Mouse (Mus musculus): ENCODE data around the gene Tmem135. TPM values are rescaled to one million over a fixed set of nuclear protein-coding genes. Genes with fewer than 3 reads are reported as not detected.

Gene Tmem135
- total and polyA plus RNA-seq, 2 experiments from 2014 or later = 31.4 to 33.5 TPM

DNA sequence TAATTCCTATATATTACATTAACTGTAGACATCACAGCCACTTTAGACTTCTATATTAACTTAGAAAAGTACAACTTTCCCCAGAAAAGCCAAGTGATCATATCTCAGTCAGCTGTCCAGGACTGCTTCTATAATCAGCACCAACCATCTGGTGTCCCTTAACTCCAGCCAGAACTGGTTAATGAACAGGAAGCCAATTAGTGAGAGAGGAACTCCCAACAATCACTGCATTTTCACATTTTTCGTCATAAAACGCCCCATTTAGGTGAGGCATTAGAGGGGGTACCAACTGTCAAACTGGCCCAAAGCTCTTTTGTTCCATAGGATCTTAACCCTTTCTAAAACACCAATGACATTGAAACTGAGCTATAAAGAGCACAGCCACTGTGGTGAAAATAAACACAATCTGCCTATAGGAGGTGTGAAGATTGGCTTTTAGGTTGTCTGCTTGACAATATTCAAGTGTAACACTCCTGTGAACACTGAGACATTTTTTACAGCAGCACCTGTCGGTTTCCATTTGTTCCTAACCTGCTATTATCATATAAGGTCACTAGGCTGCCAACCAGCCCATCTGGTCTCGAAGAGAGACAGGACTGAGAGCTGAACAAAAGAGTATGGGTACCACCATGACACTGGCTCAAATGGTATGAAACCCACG is 263.3 kb downstream of the Tmem135 start:
- ATAC-seq = no peak; the same call in 1 of the 2 replicates
- peak; percentile 24 for DNase-seq (ENCODE audit: low spot score)
- 78% methylated on average over 5 of the region's 5 CpGs for WGBS

DNA sequence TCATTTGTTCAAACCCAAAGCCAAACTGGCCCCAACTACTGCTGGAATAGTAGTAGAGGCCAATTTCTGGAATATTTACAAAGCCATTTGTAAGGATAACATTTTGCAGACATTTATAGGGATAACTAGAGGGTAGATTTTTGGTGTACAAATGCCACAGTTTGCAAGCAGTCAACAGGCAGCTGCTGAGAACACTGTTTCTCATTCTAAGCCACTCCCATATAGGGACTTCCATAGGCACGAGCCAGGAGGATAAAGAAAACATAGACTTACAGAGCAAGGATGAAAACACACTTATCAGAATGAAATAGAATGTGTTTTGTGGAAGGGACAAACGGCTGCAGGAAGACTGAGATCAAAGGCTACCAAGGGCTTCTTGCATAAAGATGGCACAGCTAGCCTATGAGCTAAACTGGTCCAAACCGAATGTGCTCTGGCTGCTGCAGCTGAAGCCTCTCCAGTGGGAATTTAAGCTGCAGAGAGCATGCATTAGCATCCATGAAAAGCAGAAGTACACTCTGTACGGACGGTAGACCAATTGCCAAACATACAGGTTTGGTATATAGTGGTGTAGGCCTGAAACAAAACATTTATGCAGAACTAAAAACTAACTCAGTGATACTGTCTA is 269.0 kb downstream of the Tmem135 start:
- no peak overlapping the region for H3K4me2 ChIP-seq (ENCODE audit: low read depth, low read length)
- ATAC-seq (no peak), DNase-seq (ENCODE audit: low spot score) (no peak)
- no peak for TF ChIP-seq CTCF (IDR thresholded peaks at IDR 0.05; ENCODE audit: low read depth)
- no peak overlapping the region for H3K4me3 ChIP-seq (ENCODE audit: low read length)
- H3K9me3 ChIP-seq (ENCODE audit: low read length) = no peaks in the 10 kb centered on the region
- no peaks in the 10 kb centered on the region for H3K27me3 ChIP-seq (ENCODE audit: insufficient read depth, low read length)
- no peaks in the 10 kb centered on the region for H3K4me1 ChIP-seq (ENCODE audit: insufficient read depth, low read length)
- no peaks in the 10 kb centered on the region for H3K36me3 ChIP-seq (ENCODE audit: insufficient read depth, low read length)
- 87% methylated on average over 5 of the region's 5 CpGs for WGBS
- H3K27ac ChIP-seq = no peak overlapping the region
- no peak overlapping the region for H3K9ac ChIP-seq (replicated peaks; ENCODE audit: low read length)

More for the DNA sequence above, 263.3 kb downstream of the Tmem135 start:
- no peak for TF ChIP-seq CTCF (IDR thresholded peaks at IDR 0.05; ENCODE audit: low read depth)
- peaks cover 7% of the 10 kb centered on the region; the same call in 1 of the 2 replicates for H3K36me3 ChIP-seq (ENCODE audit: insufficient read depth, low read length)
- H3K4me2 ChIP-seq (ENCODE audit: low read depth, low read length) = no peak overlapping the region
- H3K9me3 ChIP-seq (ENCODE audit: low read length) = no peaks in the 10 kb centered on the region
- H3K9ac ChIP-seq (replicated peaks; ENCODE audit: low read length) = no peak overlapping the region
- no peak overlapping the region for H3K4me3 ChIP-seq (ENCODE audit: low read length)
- H3K4me1 ChIP-seq (ENCODE audit: insufficient read depth, low read length) = no peaks in the 10 kb centered on the region
- H3K27me3 ChIP-seq (ENCODE audit: insufficient read depth, low read length) = no peaks in the 10 kb centered on the region
- H3K27ac ChIP-seq = no peak overlapping the region

DNA sequence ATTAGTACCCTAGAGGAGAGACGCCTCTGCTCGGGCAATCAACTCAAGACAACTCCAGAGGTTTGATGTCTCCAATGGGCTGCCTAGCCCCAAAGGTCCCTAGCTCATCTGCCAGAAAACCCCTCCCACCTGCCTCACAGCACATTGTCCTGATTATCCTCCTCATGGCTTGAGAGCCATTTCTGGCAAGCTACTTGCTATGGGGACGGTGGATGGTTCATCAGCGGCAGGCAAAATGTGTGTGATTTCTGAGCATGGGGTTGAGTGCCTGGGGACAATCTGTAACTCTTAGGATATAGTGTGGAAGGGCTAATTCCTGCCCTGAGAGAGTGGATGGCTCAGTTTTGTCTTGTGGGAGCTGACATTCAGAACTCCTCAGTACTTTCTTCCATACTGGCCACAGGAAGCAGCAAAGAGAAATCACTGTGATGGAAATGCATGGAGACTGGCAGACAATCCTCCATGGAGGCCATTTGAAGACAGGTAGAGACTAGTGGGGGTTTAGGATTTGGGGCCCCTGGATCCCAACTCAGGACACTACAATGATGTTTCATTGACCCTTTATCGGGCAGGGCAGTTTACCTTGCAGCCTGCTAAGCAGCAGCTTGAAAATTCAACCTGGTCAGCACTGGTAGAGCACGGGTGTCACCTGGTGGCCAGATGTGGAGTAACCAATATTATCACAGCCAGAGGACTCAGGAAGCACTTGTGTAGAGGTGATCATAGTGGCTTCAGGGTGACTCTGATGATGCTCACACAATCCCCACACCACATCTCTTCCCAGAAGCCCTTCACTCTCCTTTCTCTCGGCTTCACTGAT is 277.7 kb downstream of the Tmem135 start:
- H3K9me3 ChIP-seq (ENCODE audit: low read length) = no peaks in the 10 kb centered on the region
- peak; percentile 90 for ATAC-seq
- H3K9ac ChIP-seq (replicated peaks; ENCODE audit: low read length) = no peak overlapping the region
- H3K27ac ChIP-seq = no peak overlapping the region
- no peak overlapping the region for H3K4me3 ChIP-seq (ENCODE audit: low read length)
- H3K4me1 ChIP-seq (ENCODE audit: insufficient read depth, low read length) = no peaks in the 10 kb centered on the region
- TF ChIP-seq CTCF (IDR thresholded peaks at IDR 0.05; ENCODE audit: low read depth) = peak; percentile 98
- DNase-seq (ENCODE audit: low spot score) = peak; percentile 77
- no peaks in the 10 kb centered on the region for H3K36me3 ChIP-seq (ENCODE audit: insufficient read depth, low read length)
- H3K4me2 ChIP-seq (ENCODE audit: low read depth, low read length) = no peak overlapping the region
- 57% methylated on average over 7 of the region's 7 CpGs for WGBS
- no peaks in the 10 kb centered on the region for H3K27me3 ChIP-seq (ENCODE audit: insufficient read depth, low read length)

DNA sequence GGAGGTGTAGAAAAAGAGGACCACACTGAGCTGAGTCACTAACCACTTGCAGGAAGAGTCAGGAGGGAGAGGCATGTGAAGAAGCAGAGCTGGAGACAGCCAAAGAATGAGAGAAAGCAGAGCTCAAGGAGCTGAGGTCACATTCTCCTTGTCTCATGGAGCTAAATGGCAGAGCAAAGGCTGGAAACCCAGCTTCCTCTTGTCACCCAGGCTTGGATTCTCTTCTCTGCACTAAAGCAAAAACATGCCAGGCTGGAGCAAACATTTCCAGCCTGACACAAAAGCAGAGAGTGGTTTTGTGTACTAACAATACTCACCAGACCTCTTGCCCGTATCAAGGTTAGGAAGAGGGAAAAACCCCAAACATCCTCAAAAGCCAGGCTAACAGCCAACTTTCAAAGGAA is 287.8 kb downstream of the Tmem135 start:
- no peak for TF ChIP-seq CTCF (IDR thresholded peaks at IDR 0.05; ENCODE audit: low read depth)
- no peak overlapping the region for H3K4me3 ChIP-seq (ENCODE audit: low read length)
- H3K4me1 ChIP-seq (ENCODE audit: insufficient read depth, low read length) = no peaks in the 10 kb centered on the region
- 48% methylated on average over 1 of the region's 1 CpGs for WGBS
- no peak for ATAC-seq
- H3K27me3 ChIP-seq (ENCODE audit: insufficient read depth, low read length) = no peaks in the 10 kb centered on the region
- DNase-seq (ENCODE audit: low spot score) = no peak
- no peak overlapping the region for H3K27ac ChIP-seq
- no peak overlapping the region for H3K4me2 ChIP-seq (ENCODE audit: low read depth, low read length)
- no peaks in the 10 kb centered on the region for H3K36me3 ChIP-seq (ENCODE audit: insufficient read depth, low read length)
- H3K9ac ChIP-seq (replicated peaks; ENCODE audit: low read length) = no peak overlapping the region
- H3K9me3 ChIP-seq (ENCODE audit: low read length) = no peaks in the 10 kb centered on the region

DNA sequence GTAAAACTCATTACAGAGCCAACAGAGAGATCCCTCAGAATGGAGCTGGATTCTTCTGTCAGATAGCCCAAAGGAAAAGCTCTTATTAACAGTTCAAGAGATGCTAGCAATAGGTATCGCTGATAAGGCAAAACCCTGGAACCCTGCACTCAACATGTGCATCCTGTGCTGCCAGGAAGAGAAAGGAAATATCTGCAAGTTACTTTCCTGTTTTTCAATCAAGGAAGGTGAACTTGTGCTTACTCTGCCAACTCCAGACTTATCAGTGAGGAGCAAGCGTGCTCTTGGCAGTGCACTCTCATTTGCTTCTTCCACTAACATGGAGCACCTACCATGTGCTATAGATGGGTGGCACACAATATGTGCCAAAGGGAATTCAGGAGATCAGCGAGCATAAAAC is 288.4 kb downstream of the Tmem135 start:
- ATAC-seq (no peak), DNase-seq (ENCODE audit: low spot score) (no peak)
- Histone ChIP-seq H3K9me3 (ENCODE audit: low read length) (no peaks in the 10 kb centered on the region), H3K4me2 (ENCODE audit: low read depth, low read length) (no peak overlapping the region), H3K4me3 (ENCODE audit: low read length) (no peak overlapping the region), H3K27me3 (ENCODE audit: insufficient read depth, low read length) (no peaks in the 10 kb centered on the region), H3K4me1 (ENCODE audit: insufficient read depth, low read length) (no peaks in the 10 kb centered on the region), H3K27ac (no peak overlapping the region), H3K36me3 (ENCODE audit: insufficient read depth, low read length) (no peaks in the 10 kb centered on the region), H3K9ac (replicated peaks; ENCODE audit: low read length) (no peak overlapping the region)
- WGBS = 76% methylated on average over 3 of the region's 3 CpGs
- TF ChIP-seq CTCF (IDR thresholded peaks at IDR 0.05; ENCODE audit: low read depth) = no peak

DNA sequence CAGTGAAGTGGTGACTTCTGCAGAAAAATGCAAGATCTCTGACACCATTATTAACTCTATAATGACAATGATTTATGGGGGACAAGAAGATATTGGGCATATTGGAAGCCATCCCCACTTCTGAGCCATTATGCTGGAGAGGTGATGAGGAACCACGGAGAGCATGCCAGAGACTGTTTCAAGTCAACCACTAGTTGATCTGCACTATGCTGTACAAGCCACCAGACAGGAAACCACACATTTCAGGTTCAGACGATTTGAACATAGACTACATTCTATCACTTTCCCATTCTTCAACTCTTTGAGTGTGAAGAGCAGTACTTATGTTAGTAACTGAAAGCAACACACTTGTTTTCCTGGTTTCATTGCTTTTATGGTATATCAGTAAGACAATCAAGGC is 297.6 kb downstream of the Tmem135 start:
- DNase-seq (ENCODE audit: low spot score) = no peak
- Histone ChIP-seq H3K4me1 (ENCODE audit: insufficient read depth, low read length) (no peaks in the 10 kb centered on the region), H3K9me3 (ENCODE audit: low read length) (no peaks in the 10 kb centered on the region), H3K27me3 (ENCODE audit: insufficient read depth, low read length) (no peaks in the 10 kb centered on the region), H3K36me3 (ENCODE audit: insufficient read depth, low read length) (no peaks in the 10 kb centered on the region), H3K4me2 (ENCODE audit: low read depth, low read length) (no peak overlapping the region), H3K4me3 (ENCODE audit: low read length) (no peak overlapping the region), H3K27ac (no peak overlapping the region), H3K9ac (replicated peaks; ENCODE audit: low read length) (no peak overlapping the region)
- no peak for TF ChIP-seq CTCF (IDR thresholded peaks at IDR 0.05; ENCODE audit: low read depth)
- WGBS = 85% methylated on average over 2 of the region's 2 CpGs
- no peak for ATAC-seq

All from hindbrain, postnatal 0 days (tissue).